Mouse (Mus musculus): Measurements from ENCODE around the gene Crlf1.

DNA sequence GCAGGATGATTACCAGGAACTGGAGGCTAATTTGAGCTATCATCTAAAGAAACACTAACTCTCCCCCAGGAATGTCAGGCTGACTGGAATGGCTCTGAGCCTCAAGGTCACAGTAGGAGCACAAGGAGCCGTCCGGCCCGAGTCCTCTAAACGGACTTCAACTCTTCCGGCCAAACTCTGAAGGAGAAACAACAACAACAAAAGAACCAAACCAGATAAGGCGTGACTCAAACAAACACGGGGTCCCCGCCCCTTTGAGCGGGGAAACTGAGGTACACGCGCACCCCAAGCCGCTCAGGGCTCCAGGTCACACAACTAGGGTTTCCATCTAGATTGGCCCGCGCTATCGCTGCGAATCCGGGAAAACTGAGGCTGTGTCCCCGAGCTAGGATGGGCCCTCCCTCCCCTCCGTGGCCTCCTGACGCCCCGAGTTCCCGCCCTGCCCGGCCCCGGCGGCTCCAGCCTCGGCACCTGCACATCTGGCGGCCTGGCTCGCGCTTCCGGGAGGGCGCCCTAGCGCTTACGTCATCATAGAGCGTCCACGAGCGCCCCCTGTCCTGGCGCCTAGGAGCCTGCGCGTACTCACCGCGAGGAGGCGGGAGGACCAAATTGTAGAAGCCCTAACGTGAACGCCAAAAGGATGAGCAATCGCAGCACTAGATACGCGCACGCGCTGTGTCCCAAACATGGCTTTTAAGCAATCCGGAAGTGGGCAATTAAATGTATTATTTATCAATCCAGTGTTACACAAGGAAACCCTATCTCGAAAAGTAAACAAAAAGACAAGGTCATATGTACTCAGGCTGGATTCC, 29.8 kb downstream of the Crlf1 start:
- TF ChIP-seq CTCF (IDR thresholded peaks at IDR 0.05; ENCODE audit: low read depth, low read length) (peak; percentile 20), POLR2A (IDR thresholded peaks at IDR 0.05; ENCODE audit: insufficient read depth, low read length) (no peak)

Measured in ES-Bruce4 (cell line).